Mouse (Mus musculus): ENCODE data around the gene Pole4. TPM values are rescaled to one million over a fixed set of nuclear protein-coding genes. Genes with fewer than 3 reads are reported as not detected.
"Not testable (repeated sequence)": the region's sequence is repeated elsewhere in the genome, so short reads cannot be mapped to it uniquely, and the experiment has no call there.

Pole4 gene
- polyA plus RNA-seq, 1 experiment from 2014 or later: 130 TPM

- no peak for ATAC-seq (ENCODE audit: low FRiP score, low read depth)
- H3K4me2 ChIP-seq: no peak overlapping the region
- no peaks in the 10 kb centered on the region for H3K27me3 ChIP-seq
- no peak overlapping the region for H3K27ac ChIP-seq (replicated peaks)
- H3K4me3 ChIP-seq: no peak overlapping the region
- no peak overlapping the region for H3K9ac ChIP-seq
- H3K9me3 ChIP-seq: no peaks in the 10 kb centered on the region
- H3K4me1 ChIP-seq (replicated peaks): no peaks in the 10 kb centered on the region
- H3K36me3 ChIP-seq: no peaks in the 10 kb centered on the region
These were observed 38.7 kb downstream of the Pole4 start for GRCm38 (mm10) chr6:82666480-82666879.

- Histone ChIP-seq H3K36me3 (0 out of 2 replicates have a peak, but pooled peaks cover under 1% of the 10 kb centered on the region), H3K9ac (peak overlapping the region; percentile 62), H3K4me2 (peak overlapping the region; percentile 66), H3K4me3 (peak overlapping the region; percentile 54), H3K27ac (replicated peaks) (peak overlapping the region; percentile 86), H3K9me3 (no peaks in the 10 kb centered on the region), H3K27me3 (no peaks in the 10 kb centered on the region), H3K4me1 (replicated peaks) (peaks cover 13% of the 10 kb centered on the region)
- no peak for ATAC-seq (ENCODE audit: low FRiP score, low read depth)
- WGBS: 38% methylated on average over 11 of the region's 11 CpGs
These were observed 52.0 kb downstream of the Pole4 start for GRCm38 (mm10) chr6:82653169-82653525.

- H3K36me3 ChIP-seq: peaks cover 5% of the 10 kb centered on the region; the same call in 1 of the 2 replicates
- peak overlapping the region; percentile 66 for H3K4me2 ChIP-seq
- H3K27ac ChIP-seq (replicated peaks): peak overlapping the region; percentile 86
- peak overlapping the region; percentile 54 for H3K4me3 ChIP-seq
- H3K27me3 ChIP-seq: no peaks in the 10 kb centered on the region
- under 1% methylated on average over 67 of the region's 67 CpGs for WGBS
- H3K9me3 ChIP-seq: no peaks in the 10 kb centered on the region
- H3K4me1 ChIP-seq (replicated peaks): peaks cover 13% of the 10 kb centered on the region
- H3K9ac ChIP-seq: peak overlapping the region; percentile 62
- peak; percentile 98 for ATAC-seq (ENCODE audit: low FRiP score, low read depth)
These were observed 52.5 kb downstream of the Pole4 start for GRCm38 (mm10) chr6:82652521-82653168.

GRCm38 (mm10) chr6:82649096-82649495 is 56.1 kb downstream of the Pole4 start:
- H3K36me3 ChIP-seq: peaks cover 10% of the 10 kb centered on the region
- 90% methylated on average over 2 of the region's 2 CpGs for WGBS

GRCm38 (mm10) chr6:82647940-82648655 is 57.1 kb downstream of the Pole4 start:
- Histone ChIP-seq H3K27me3 (no peaks in the 10 kb centered on the region), H3K27ac (replicated peaks) (no peak overlapping the region), H3K9ac (no peak overlapping the region), H3K4me3 (no peak overlapping the region), H3K9me3 (no peaks in the 10 kb centered on the region), H3K4me2 (no peak overlapping the region), H3K36me3 (peaks cover 10% of the 10 kb centered on the region), H3K4me1 (replicated peaks) (peaks cover 13% of the 10 kb centered on the region)
- no peak for ATAC-seq (ENCODE audit: low FRiP score, low read depth)
- WGBS: 89% methylated on average over 1 of the region's 1 CpGs

More at GRCm38 (mm10) chr6:82649096-82649495, 56.1 kb downstream of the Pole4 start:
- H3K27ac ChIP-seq (replicated peaks): no peak overlapping the region
- H3K4me3 ChIP-seq: no peak overlapping the region
- no peaks in the 10 kb centered on the region for H3K9me3 ChIP-seq
- no peak for ATAC-seq (ENCODE audit: low FRiP score, low read depth)
- no peak overlapping the region for H3K9ac ChIP-seq
- no peak overlapping the region for H3K4me2 ChIP-seq
- H3K27me3 ChIP-seq: no peaks in the 10 kb centered on the region
- peaks cover 13% of the 10 kb centered on the region for H3K4me1 ChIP-seq (replicated peaks)

- H3K27ac ChIP-seq (replicated peaks): no peak overlapping the region
- H3K4me2 ChIP-seq: no peak overlapping the region
- H3K4me1 ChIP-seq (replicated peaks): peaks cover 11% of the 10 kb centered on the region
- peaks cover 10% of the 10 kb centered on the region for H3K36me3 ChIP-seq
- H3K9ac ChIP-seq: no peak overlapping the region
- 97% methylated on average over 1 of the region's 1 CpGs for WGBS
- no peaks in the 10 kb centered on the region for H3K27me3 ChIP-seq
- H3K4me3 ChIP-seq: no peak overlapping the region
- no peaks in the 10 kb centered on the region for H3K9me3 ChIP-seq
- ATAC-seq (ENCODE audit: low FRiP score, low read depth): no peak
These were observed 58.2 kb downstream of the Pole4 start for GRCm38 (mm10) chr6:82647001-82647400.

- H3K36me3 ChIP-seq: no peaks in the 10 kb centered on the region
- H3K9ac ChIP-seq: no peak overlapping the region
- 73% methylated on average over 4 of the region's 4 CpGs for WGBS
- no peak overlapping the region for H3K4me3 ChIP-seq
- H3K27me3 ChIP-seq: no peaks in the 10 kb centered on the region
- H3K4me1 ChIP-seq (replicated peaks): no peaks in the 10 kb centered on the region
- no peaks in the 10 kb centered on the region for H3K9me3 ChIP-seq
- no peak overlapping the region for H3K27ac ChIP-seq (replicated peaks)
- no peak overlapping the region for H3K4me2 ChIP-seq
- ATAC-seq (ENCODE audit: low FRiP score, low read depth): no peak
These were observed 65.1 kb downstream of the Pole4 start for GRCm38 (mm10) chr6:82640046-82640445.

- not testable (repeated sequence) for H3K9ac ChIP-seq; ATAC-seq (ENCODE audit: low FRiP score, low read depth); H3K4me3 ChIP-seq; H3K4me1 ChIP-seq (replicated peaks); H3K27ac ChIP-seq (replicated peaks); H3K36me3 ChIP-seq; H3K27me3 ChIP-seq; H3K9me3 ChIP-seq; H3K4me2 ChIP-seq
- 98% methylated on average over 7 of the region's 8 CpGs for WGBS
These were observed 79.8 kb downstream of the Pole4 start for GRCm38 (mm10) chr6:82625331-82625730.

- WGBS: 71% methylated on average over 4 of the region's 4 CpGs
- no peak overlapping the region for H3K4me2 ChIP-seq
- peaks cover 10% of the 10 kb centered on the region for H3K4me1 ChIP-seq (replicated peaks)
- no peaks in the 10 kb centered on the region for H3K27me3 ChIP-seq
- H3K27ac ChIP-seq (replicated peaks): no peak overlapping the region
- no peak overlapping the region for H3K4me3 ChIP-seq
- no peak overlapping the region for H3K9ac ChIP-seq
- no peaks in the 10 kb centered on the region for H3K36me3 ChIP-seq
- ATAC-seq (ENCODE audit: low FRiP score, low read depth): no peak
- 0 out of 2 replicates have a peak, but pooled peaks cover 6% of the 10 kb centered on the region for H3K9me3 ChIP-seq
These were observed 92.0 kb downstream of the Pole4 start for GRCm38 (mm10) chr6:82613201-82613600.

GRCm38 (mm10) chr6:82611049-82611448 is 94.1 kb downstream of the Pole4 start:
- Histone ChIP-seq H3K9ac (no peak overlapping the region), H3K4me1 (replicated peaks) (peaks cover 10% of the 10 kb centered on the region), H3K27me3 (no peaks in the 10 kb centered on the region), H3K36me3 (no peaks in the 10 kb centered on the region), H3K27ac (replicated peaks) (no peak overlapping the region), H3K9me3 (no peaks in the 10 kb centered on the region), H3K4me2 (no peak overlapping the region), H3K4me3 (no peak overlapping the region)
- no peak for ATAC-seq (ENCODE audit: low FRiP score, low read depth)
- WGBS: 83% methylated on average over 9 of the region's 9 CpGs

- Histone ChIP-seq H3K27ac (replicated peaks) (peak overlapping the region; percentile 35; the same call in 1 of the 2 replicates), H3K4me3 (no peak overlapping the region), H3K9ac (no peak overlapping the region), H3K9me3 (no peaks in the 10 kb centered on the region), H3K4me1 (replicated peaks) (peaks cover 14% of the 10 kb centered on the region), H3K36me3 (no peaks in the 10 kb centered on the region), H3K4me2 (peak overlapping the region; percentile 14), H3K27me3 (no peaks in the 10 kb centered on the region)
- WGBS: 32% methylated on average over 7 of the region's 7 CpGs
- peak; percentile 80 for ATAC-seq (ENCODE audit: low FRiP score, low read depth)
These were observed 95.7 kb downstream of the Pole4 start for GRCm38 (mm10) chr6:82609339-82609926.

- Histone ChIP-seq H3K27ac (replicated peaks) (peak overlapping the region; percentile 35; the same call in 1 of the 2 replicates), H3K4me3 (no peak overlapping the region), H3K4me1 (replicated peaks) (peaks cover 14% of the 10 kb centered on the region), H3K36me3 (no peaks in the 10 kb centered on the region), H3K27me3 (no peaks in the 10 kb centered on the region), H3K9me3 (no peaks in the 10 kb centered on the region), H3K4me2 (no peak overlapping the region; the same call in 1 of the 2 replicates), H3K9ac (no peak overlapping the region)
- 84% methylated on average over 4 of the region's 4 CpGs for WGBS
- ATAC-seq (ENCODE audit: low FRiP score, low read depth): no peak
These were observed 96.4 kb downstream of the Pole4 start for GRCm38 (mm10) chr6:82608756-82609155.
